Mouse (Mus musculus) hindbrain, embryonic 11.5 days (tissue): ENCODE measurements around the gene Crebzf. TPM values are rescaled to one million over a fixed set of nuclear protein-coding genes. Genes with fewer than 3 reads are reported as not detected.

Source experiments
- ATAC-seq: fragments of 200-750 bp; cut with Nextera tagmentation; 2 replicates; pipeline ENCODE4 v1.8.0; 2017; ENCODE audit warnings: mild to moderate bottlenecking, moderate TSS enrichment, moderate library complexity; ENCODE audit not compliant: low FRiP score
- DNase-seq: peaks from one replicate; pipeline ENCODE4 v3.0.0-alpha.2; 2015; ENCODE audit warnings: low spot score
- H3K27ac ChIP-seq: fragments of 300-500 bp; sonication (generic); 2 replicates; pipeline ENCODE4 v1.5.1; 2014; ENCODE audit warnings: mild to moderate bottlenecking, low read depth, low read length
- H3K27me3 ChIP-seq: fragments of 300-500 bp; sonication (generic); 2 replicates; pipeline ENCODE4 v1.6.1; 2014; ENCODE audit warnings: mild to moderate bottlenecking, low read length, moderate library complexity, mixed read lengths; ENCODE audit not compliant: control insufficient read depth, insufficient read depth
- H3K36me3 ChIP-seq: fragments of 300-500 bp; sonication (generic); 2 replicates; pipeline ENCODE4 v1.6.1; 2014; ENCODE audit warnings: mild to moderate bottlenecking, low read length, moderate library complexity, mixed read lengths; ENCODE audit not compliant: control insufficient read depth, insufficient read depth
- H3K4me1 ChIP-seq: fragments of 300-500 bp; sonication (generic); replicated peaks from 2 replicates; pipeline ENCODE4 v1.6.1; 2014; ENCODE audit warnings: low read length, mixed read lengths; ENCODE audit not compliant: control insufficient read depth, insufficient read depth
- H3K4me2 ChIP-seq: fragments of 300-500 bp; sonication (generic); replicated peaks from 2 replicates; pipeline ENCODE4 v1.6.1; 2014; ENCODE audit warnings: mild to moderate bottlenecking, low read depth, low read length
- H3K4me3 ChIP-seq: fragments of 300-500 bp; sonication (generic); 2 replicates; pipeline ENCODE4 v1.5.1; 2014; ENCODE audit warnings: low read depth, low read length
- H3K9ac ChIP-seq: fragments of 300-500 bp; sonication (generic); 2 replicates; pipeline ENCODE4 v1.6.1; 2014; ENCODE audit warnings: low read depth, low read length
- H3K9me3 ChIP-seq: fragments of 300-500 bp; sonication (generic); 2 replicates; pipeline ENCODE4 v1.6.1; 2016; ENCODE audit warnings: low read length; ENCODE audit not compliant: control insufficient read depth
- WGBS: fragments of 180-500 bp; shearing (Covaris S2); extraction: QIAGEN DNeasy Blood & Tissue Kit; methylation state at CpG from one replicate; pipeline ENCODE4 v1.1.7; 2014; 5-methylcytosine and 5-hydroxymethylcytosine counted together
- polyA plus RNA-seq: library from polyadenylated mRNA; unstranded; fragments of >200 nt; fragmentation: Nextera tagmentation; extraction: Ambion mirVana; gene quantifications from 2 replicates; pipeline ENCODE4 v1.2.1, GENCODE M21; 2014

The Crebzf gene
- polyA plus RNA-seq, 1 experiment from 2014 or later: 48.8 TPM

DNA sequence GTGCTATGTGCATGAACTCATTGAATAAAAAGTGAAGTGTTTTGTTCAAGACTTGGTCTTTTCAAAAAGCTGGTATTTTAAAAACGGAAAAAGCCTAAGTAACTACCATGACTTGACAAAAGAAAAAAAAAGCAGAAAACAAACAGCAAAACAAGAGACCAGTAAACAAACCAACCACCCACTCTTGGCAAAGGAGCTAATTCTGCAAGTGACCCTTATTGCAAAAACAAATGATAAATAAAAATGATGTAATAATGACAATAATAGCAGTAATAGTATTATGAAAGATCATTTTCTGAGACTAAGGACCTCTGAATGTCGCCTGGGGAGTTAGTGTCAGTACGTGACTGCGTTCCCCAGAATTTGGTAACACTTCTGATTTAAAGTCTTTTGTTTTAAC is 459 bp upstream of the Crebzf start:
- Histone ChIP-seq H3K4me3 (peak overlapping the region; percentile 98), H3K27me3 (no peaks in the 10 kb centered on the region), H3K4me1 (no peaks in the 10 kb centered on the region), H3K27ac (peak overlapping the region; percentile 95), H3K36me3 (no peaks in the 10 kb centered on the region), H3K9me3 (no peaks in the 10 kb centered on the region), H3K4me2 (peak overlapping the region; percentile 31), H3K9ac (peak overlapping the region; percentile 98)
- DNase-seq: no peak
- peak; percentile 25 for ATAC-seq
- WGBS: 14% methylated on average over 4 of the region's 4 CpGs

DNA sequence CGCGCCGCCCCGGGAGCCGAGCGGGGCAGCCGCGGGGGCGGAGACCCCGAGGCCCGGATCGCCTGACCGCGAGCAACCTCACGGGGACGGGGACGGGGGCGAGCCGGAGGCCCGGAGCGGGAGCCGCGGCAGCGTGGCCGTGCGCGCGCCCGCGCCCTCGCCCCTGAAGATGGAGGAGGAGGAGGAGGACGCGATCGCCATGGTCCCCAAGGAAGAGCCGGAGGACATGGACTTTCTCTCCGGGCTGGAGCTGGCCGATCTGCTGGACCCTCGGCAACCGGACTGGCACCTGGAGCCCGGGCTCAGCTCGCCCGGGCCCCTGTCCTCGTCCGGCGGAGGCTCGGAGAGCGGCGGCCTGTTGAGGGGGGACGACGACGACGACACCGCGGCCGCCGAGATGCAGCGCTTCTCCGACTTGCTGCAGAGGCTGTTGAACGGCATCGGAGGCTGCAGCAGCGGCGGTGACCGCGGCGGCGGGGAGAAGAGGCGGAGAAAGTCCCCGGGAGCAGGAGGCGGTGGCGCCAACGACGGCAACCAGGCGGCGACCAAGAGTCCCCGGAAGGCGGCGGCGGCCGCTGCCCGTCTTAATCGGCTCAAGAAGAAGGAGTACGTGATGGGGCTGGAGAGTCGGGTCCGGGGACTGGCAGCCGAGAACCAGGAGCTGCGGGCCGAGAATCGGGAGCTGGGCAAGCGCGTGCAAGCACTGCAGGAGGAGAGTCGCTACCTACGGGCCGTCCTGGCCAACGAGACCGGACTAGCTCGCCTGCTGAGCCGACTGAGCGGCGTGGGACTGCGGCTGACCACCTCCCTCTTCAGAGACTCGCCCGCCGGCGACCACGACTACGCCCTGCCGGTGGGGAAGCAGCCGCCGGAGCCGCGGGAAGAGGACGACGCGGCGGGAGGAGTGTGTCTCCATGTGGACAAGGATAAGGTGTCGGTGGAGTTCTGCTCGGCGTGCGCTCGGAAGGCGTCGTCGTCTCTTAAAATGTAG is 867 bp downstream of the Crebzf start:
- peak; percentile 79 for ATAC-seq
- Histone ChIP-seq H3K4me3 (peak overlapping the region; percentile 98), H3K27ac (peak overlapping the region; percentile 95), H3K4me2 (peak overlapping the region; percentile 85), H3K27me3 (no peaks in the 10 kb centered on the region), H3K36me3 (no peaks in the 10 kb centered on the region), H3K9ac (peak overlapping the region; percentile 98), H3K9me3 (no peaks in the 10 kb centered on the region), H3K4me1 (no peaks in the 10 kb centered on the region)
- DNase-seq: peak; percentile 81
- WGBS: under 1% methylated on average over 100 of the region's 123 CpGs

DNA sequence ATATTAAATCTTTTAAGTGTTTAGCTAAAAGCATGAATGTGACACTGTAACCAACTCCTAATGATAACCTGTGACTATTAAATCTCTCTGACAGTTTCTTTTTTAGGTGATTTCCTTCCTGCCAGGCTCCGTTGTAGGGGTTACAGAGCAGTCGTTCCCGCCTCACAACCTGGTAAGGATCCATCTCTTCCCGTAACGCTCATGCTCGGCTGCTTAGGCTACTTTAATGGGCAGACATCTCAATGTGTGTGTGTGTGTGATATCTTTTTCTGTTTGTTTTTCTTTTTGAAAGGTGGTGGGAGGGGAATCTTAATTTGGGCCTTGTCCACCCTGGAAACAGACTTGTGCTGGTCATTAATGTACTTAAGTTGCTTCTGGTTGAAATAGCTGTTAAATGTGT is 1.7 kb downstream of the Crebzf start:
- Histone ChIP-seq H3K36me3 (no peaks in the 10 kb centered on the region), H3K4me3 (peak overlapping the region; percentile 98), H3K9ac (peak overlapping the region; percentile 98), H3K4me1 (no peaks in the 10 kb centered on the region), H3K27ac (no peak overlapping the region; the same call in 1 of the 2 replicates), H3K9me3 (no peaks in the 10 kb centered on the region), H3K27me3 (no peaks in the 10 kb centered on the region), H3K4me2 (peak overlapping the region; percentile 85)
- ATAC-seq: no peak
- DNase-seq: peak; percentile 36
- WGBS: 0% methylated on average over 6 of the region's 6 CpGs

DNA sequence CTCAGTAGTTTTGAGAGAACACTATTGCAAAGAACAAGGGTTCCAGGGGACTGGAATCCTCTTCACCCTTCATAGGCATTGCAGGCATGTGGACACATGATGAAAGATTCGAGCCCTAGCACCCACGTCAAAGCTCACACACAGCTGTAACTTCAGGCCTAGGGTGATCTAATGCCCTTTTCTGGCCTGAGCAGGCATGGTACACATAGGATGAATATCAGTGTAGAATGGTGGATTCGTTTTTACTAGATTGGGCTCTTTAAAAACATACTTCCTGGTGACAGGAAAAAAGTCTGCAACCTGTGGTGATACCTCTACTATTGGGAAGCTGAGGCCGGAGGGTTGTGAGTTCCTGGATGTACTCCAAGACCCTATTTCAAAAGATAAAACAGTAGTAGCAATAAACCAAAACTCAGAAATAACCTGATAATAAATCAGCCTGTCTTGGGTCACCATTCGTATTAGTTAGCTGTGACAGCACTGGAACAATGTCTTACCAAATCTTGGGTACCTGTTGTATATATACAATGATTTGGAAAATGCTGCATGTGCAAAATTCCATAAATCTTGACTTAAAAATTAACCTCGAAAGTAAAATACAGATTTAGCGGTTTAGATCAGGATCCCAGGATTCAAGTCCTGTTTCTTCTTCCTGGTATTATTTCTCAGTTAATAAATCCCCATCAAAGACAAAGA is 13.8 kb downstream of the Crebzf start:
- Histone ChIP-seq H3K9ac (peak overlapping the region; percentile 81), H3K4me1 (no peaks in the 10 kb centered on the region; the same call in none of the 2 replicates), H3K4me3 (peak overlapping the region; percentile 63), H3K9me3 (no peaks in the 10 kb centered on the region), H3K27me3 (no peaks in the 10 kb centered on the region), H3K36me3 (no peaks in the 10 kb centered on the region), H3K27ac (no peak overlapping the region), H3K4me2 (peak overlapping the region; percentile 50)
- no peak for ATAC-seq
- DNase-seq: peak; percentile 12
- 40% methylated on average over 7 of the region's 7 CpGs for WGBS

DNA sequence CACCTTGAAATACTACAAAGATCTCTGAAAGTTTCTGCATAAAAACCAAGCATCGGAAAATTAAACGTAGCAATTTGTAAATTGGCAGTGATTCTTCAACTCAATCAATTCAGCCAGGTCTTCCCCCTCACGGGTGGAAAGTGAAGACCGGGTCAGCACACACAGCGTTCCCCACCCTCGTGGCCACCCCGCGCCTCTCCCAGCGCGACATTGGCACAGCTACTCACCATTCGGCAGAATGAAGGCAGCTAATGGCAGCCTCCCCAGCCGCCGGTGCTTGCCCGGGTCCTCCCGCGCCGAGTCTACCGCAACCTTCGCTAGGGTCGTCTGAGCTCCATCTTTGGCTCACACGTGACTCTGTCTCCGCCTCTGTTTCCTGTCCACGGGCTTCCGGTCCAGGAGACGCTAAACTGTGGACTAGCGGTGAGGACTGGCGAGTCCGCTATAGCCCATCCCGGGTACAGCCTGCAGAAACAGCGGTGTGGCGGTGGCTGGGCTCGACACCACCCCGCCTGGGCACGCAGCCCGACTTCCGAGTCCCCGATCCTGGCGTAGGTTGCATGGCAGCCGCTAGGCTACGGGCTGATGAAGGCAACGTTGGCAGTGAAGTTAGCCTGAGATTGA is 14.4 kb downstream of the Crebzf start, which contains the start of gene Tmem126a:
TSS of gene Tmem126a (minus strand) at position 385 of the 624 bp plus-strand sequence.
- Histone ChIP-seq H3K4me2 (peak within 1 kb of the TSS; percentile 50), H3K27me3 (no peaks in the 10 kb centered on the region), H3K4me3 (peak within 1 kb of the TSS; percentile 63), H3K4me1 (no peaks in the 10 kb centered on the region; the same call in none of the 2 replicates), H3K36me3 (no peaks in the 10 kb centered on the region), H3K9me3 (no peaks in the 10 kb centered on the region), H3K9ac (peak within 1 kb of the TSS; percentile 81), H3K27ac (peak within 1 kb of the TSS; percentile 79)
- DNase-seq (peak; percentile 86), ATAC-seq (peak; percentile 98)
- under 1% methylated on average over 41 of the region's 41 CpGs for WGBS

DNA sequence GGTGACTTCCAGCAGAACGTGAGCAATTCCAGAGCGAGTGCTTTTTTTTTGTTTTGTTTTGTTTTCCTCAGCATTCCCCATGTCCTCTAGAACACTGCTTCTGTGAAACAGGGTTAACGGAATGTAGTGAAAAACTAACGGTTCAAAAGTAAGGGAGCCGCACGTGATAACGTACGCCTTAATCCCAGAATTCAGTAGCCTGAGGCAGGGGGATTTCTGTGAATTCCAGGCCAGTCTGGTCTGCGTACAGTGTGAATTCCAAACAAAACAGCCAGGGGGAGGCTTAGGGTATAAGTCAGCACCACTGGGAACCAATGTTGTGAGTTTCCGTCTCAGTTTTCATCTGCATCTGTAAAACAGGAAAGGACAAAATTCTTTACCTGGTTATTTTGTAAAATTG is 15.0 kb downstream of the Crebzf start:
- Histone ChIP-seq H3K4me3 (peak overlapping the region; percentile 63), H3K9me3 (no peaks in the 10 kb centered on the region), H3K27me3 (no peaks in the 10 kb centered on the region), H3K36me3 (no peaks in the 10 kb centered on the region), H3K4me1 (no peaks in the 10 kb centered on the region; the same call in none of the 2 replicates), H3K9ac (peak overlapping the region; percentile 81), H3K27ac (peak overlapping the region; percentile 79), H3K4me2 (peak overlapping the region; percentile 50)
- ATAC-seq: peak; percentile 74
- WGBS: 22% methylated on average over 10 of the region's 10 CpGs
- peak; percentile 58 for DNase-seq

DNA sequence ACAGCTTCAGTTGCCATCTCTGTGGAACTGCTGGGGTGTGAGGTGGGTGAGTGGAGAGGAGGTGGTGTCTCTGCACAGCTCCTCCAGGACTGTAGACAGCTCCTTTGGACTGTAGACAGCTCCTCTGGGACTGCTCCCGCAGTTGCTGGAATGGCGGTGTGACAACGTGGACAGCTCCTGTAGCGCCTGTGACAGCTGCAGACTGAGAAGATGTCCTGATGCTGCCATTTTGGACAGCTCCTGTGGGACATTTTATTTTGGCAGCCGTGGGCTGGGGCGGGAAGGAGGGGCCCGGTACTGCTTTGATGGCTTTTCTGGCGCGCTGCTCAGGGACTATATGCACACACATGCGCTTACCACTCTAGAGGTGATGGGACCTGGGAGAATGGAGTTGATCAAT is 17.8 kb downstream of the Crebzf start:
- Histone ChIP-seq H3K27me3 (no peaks in the 10 kb centered on the region), H3K4me3 (no peak overlapping the region), H3K27ac (no peak overlapping the region), H3K9ac (no peak overlapping the region), H3K36me3 (no peaks in the 10 kb centered on the region), H3K4me1 (no peaks in the 10 kb centered on the region; the same call in none of the 2 replicates), H3K9me3 (no peaks in the 10 kb centered on the region), H3K4me2 (no peak overlapping the region)
- 62% methylated on average over 10 of the region's 10 CpGs for WGBS
- DNase-seq: no peak
- no peak for ATAC-seq

DNA sequence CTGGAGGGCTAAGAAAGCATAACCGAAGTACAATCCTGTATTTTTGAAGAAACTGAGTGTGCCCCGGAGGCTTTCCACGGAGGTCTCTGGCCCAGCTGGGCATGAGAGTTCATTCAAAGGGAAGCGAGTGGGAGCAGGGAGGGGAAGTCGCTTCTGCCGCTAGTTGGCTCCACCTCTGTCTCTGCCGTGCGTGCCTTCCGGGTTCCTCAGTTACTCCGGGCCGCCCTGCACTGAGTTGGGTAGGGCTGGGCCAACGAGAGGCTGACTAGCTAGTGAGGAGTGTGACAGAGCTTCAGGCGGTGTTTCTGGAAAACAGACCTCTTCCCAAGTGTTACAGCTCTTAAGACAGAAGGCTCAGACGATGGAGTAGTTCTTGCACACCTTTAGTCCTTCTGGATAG is 18.4 kb downstream of the Crebzf start:
- no peaks in the 10 kb centered on the region for H3K9me3 ChIP-seq
- H3K4me3 ChIP-seq: no peak overlapping the region
- H3K27ac ChIP-seq: no peak overlapping the region
- 17% methylated on average over 14 of the region's 14 CpGs for WGBS
- no peaks in the 10 kb centered on the region; the same call in 1 of the 2 replicates for H3K4me1 ChIP-seq
- H3K4me2 ChIP-seq: no peak overlapping the region
- H3K27me3 ChIP-seq: no peaks in the 10 kb centered on the region
- no peaks in the 10 kb centered on the region for H3K36me3 ChIP-seq
- no peak overlapping the region for H3K9ac ChIP-seq
- DNase-seq (peak; percentile 10), ATAC-seq (no peak)
